Mouse (Mus musculus): ENCODE data around the gene Erp29. TPM values are rescaled to one million over a fixed set of nuclear protein-coding genes. Genes with fewer than 3 reads are reported as not detected.

Erp29 gene
- polyA plus RNA-seq, 1 experiment from 2014 or later, result 185 TPM

DNA sequence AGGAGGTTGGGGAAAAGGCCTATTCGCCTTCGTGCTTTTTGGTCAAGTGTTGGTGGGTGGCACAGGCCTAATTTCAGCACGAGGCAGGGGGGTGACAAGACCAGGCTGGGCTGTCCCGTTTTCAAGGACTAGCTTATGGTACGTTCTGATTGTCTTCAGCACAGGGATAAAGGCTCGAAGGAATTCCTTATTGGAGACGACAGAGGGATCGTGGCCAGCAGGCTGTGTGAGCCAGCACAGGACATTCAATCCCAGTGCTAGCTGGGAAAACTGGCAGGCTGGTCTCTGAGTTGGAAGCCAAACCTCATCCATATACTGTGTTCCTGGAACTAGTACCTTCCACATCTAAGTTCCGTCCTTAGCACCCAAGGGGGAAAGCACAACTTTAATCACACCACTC, 600 bp upstream of the Erp29 start:
- peak overlapping the region; percentile 98 for H3K9ac ChIP-seq (ENCODE audit: low read length)
- H3K4me3 ChIP-seq (replicated peaks; ENCODE audit: low read length), result peak overlapping the region; percentile 81
- no peaks in the 10 kb centered on the region for H3K27me3 ChIP-seq (ENCODE audit: control insufficient read depth, insufficient read depth, low read length)
- no peaks in the 10 kb centered on the region for H3K9me3 ChIP-seq (replicated peaks; ENCODE audit: control insufficient read depth, low read length)
- peak overlapping the region; percentile 97 for H3K27ac ChIP-seq (ENCODE audit: low read length)
- ATAC-seq (ENCODE audit: insufficient read depth, low FRiP score), result no peak
- WGBS, result 6% methylated on average over 9 of the region's 9 CpGs
- peaks cover 17% of the 10 kb centered on the region for H3K4me1 ChIP-seq (ENCODE audit: control insufficient read depth, insufficient read depth, low read length)
- H3K36me3 ChIP-seq (ENCODE audit: control insufficient read depth, insufficient read depth, low read length), result 0 out of 2 replicates have a peak, but pooled peaks cover 7% of the 10 kb centered on the region
- H3K4me2 ChIP-seq (ENCODE audit: low read depth, low read length), result peak overlapping the region; percentile 74

- Histone ChIP-seq H3K4me3 (replicated peaks; ENCODE audit: low read length) (peak within 1 kb of the TSS; percentile 81), H3K4me1 (ENCODE audit: control insufficient read depth, insufficient read depth, low read length) (peaks cover 17% of the 10 kb centered on the region), H3K27ac (ENCODE audit: low read length) (peak within 1 kb of the TSS; percentile 97), H3K27me3 (ENCODE audit: control insufficient read depth, insufficient read depth, low read length) (no peaks in the 10 kb centered on the region), H3K4me2 (ENCODE audit: low read depth, low read length) (peak within 1 kb of the TSS; percentile 94), H3K9ac (ENCODE audit: low read length) (peak within 1 kb of the TSS; percentile 98), H3K9me3 (replicated peaks; ENCODE audit: control insufficient read depth, low read length) (no peaks in the 10 kb centered on the region), H3K36me3 (ENCODE audit: control insufficient read depth, insufficient read depth, low read length) (0 out of 2 replicates have a peak, but pooled peaks cover 7% of the 10 kb centered on the region)
- ATAC-seq (ENCODE audit: insufficient read depth, low FRiP score), result no peak
- under 1% methylated on average over 17 of the region's 17 CpGs for WGBS
These were observed 671 bp downstream of the Erp29 start, which contains the start of gene Tmem116 for GRCm38 (mm10) chr5:121451644-121452025. Tmem116 (plus strand) TSS chr5:121451893.

- H3K4me1 ChIP-seq (ENCODE audit: control insufficient read depth, insufficient read depth, low read length), result peaks cover 17% of the 10 kb centered on the region
- H3K9me3 ChIP-seq (replicated peaks; ENCODE audit: control insufficient read depth, low read length), result no peaks in the 10 kb centered on the region
- H3K9ac ChIP-seq (ENCODE audit: low read length), result peak overlapping the region; percentile 87
- peak overlapping the region; percentile 94 for H3K4me2 ChIP-seq (ENCODE audit: low read depth, low read length)
- H3K4me3 ChIP-seq (replicated peaks; ENCODE audit: low read length), result peak overlapping the region; percentile 81
- 11% methylated on average over 8 of the region's 8 CpGs for WGBS
- peaks cover 7% of the 10 kb centered on the region; the same call in 1 of the 2 replicates for H3K36me3 ChIP-seq (ENCODE audit: control insufficient read depth, insufficient read depth, low read length)
- no peaks in the 10 kb centered on the region for H3K27me3 ChIP-seq (ENCODE audit: control insufficient read depth, insufficient read depth, low read length)
- ATAC-seq (ENCODE audit: insufficient read depth, low FRiP score), result no peak
- peak overlapping the region; percentile 96 for H3K27ac ChIP-seq (ENCODE audit: low read length)
These were observed 1.1 kb downstream of the Erp29 start for GRCm38 (mm10) chr5:121451203-121451602.

DNA sequence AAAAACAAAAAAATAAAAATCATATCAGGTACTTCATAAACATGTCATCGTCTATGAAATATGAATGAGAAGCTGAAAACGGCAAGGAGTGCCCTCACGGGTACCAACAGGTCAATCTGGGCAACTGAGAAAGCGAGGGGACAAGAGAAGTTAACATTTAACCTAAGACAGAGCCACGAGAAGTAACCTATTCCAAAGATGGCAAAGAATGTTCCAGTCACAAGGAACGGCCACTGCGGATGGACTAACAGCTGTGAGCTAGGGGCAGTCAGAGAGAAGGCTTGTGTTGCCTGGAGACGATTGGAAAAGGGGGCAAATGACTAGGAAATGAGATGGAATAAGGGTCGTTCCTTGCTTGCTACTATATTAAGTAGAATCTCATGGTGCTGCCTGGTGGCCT, 1.8 kb downstream of the Erp29 start:
- ATAC-seq (ENCODE audit: insufficient read depth, low FRiP score), result no peak
- Histone ChIP-seq H3K4me3 (replicated peaks; ENCODE audit: low read length) (no peak overlapping the region), H3K9me3 (replicated peaks; ENCODE audit: control insufficient read depth, low read length) (no peaks in the 10 kb centered on the region), H3K27me3 (ENCODE audit: control insufficient read depth, insufficient read depth, low read length) (no peaks in the 10 kb centered on the region), H3K9ac (ENCODE audit: low read length) (no peak overlapping the region), H3K36me3 (ENCODE audit: control insufficient read depth, insufficient read depth, low read length) (peaks cover 12% of the 10 kb centered on the region; the same call in 1 of the 2 replicates), H3K4me1 (ENCODE audit: control insufficient read depth, insufficient read depth, low read length) (peaks cover 17% of the 10 kb centered on the region), H3K4me2 (ENCODE audit: low read depth, low read length) (peak overlapping the region; percentile 94; the same call in 1 of the 2 replicates), H3K27ac (ENCODE audit: low read length) (no peak overlapping the region)
- 68% methylated on average over 9 of the region's 9 CpGs for WGBS

DNA sequence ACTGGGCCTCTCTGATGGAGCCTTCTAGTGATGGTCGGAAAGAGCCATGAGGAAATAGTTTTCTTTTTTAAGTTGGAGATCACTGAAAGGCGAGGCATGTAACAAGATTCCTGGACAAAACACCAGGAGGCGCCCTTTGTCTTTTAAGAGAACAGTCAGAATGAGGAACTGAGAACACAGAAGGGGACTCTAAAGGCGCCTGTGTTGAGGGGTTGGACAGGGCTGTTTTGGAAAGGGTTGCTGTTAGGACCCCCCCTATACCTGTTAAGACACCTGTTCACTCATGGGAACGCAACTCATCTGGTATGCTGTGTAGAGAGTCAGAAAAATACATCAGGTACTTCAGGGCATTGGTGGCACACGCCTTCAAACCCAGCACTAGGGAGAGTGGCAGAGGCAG, 2.3 kb downstream of the Erp29 start:
- H3K27me3 ChIP-seq (ENCODE audit: control insufficient read depth, insufficient read depth, low read length), result no peaks in the 10 kb centered on the region
- H3K36me3 ChIP-seq (ENCODE audit: control insufficient read depth, insufficient read depth, low read length), result peaks cover 16% of the 10 kb centered on the region; the same call in 1 of the 2 replicates
- H3K9me3 ChIP-seq (replicated peaks; ENCODE audit: control insufficient read depth, low read length), result no peaks in the 10 kb centered on the region
- peaks cover 17% of the 10 kb centered on the region for H3K4me1 ChIP-seq (ENCODE audit: control insufficient read depth, insufficient read depth, low read length)
- no peak for ATAC-seq (ENCODE audit: insufficient read depth, low FRiP score)
- no peak overlapping the region for H3K9ac ChIP-seq (ENCODE audit: low read length)
- 63% methylated on average over 6 of the region's 6 CpGs for WGBS
- H3K4me2 ChIP-seq (ENCODE audit: low read depth, low read length), result no peak overlapping the region
- no peak overlapping the region for H3K27ac ChIP-seq (ENCODE audit: low read length)
- no peak overlapping the region for H3K4me3 ChIP-seq (replicated peaks; ENCODE audit: low read length)

GRCm38 (mm10) chr5:121448450-121448849, 3.9 kb downstream of the Erp29 start:
- ATAC-seq (ENCODE audit: insufficient read depth, low FRiP score), result no peak
- Histone ChIP-seq H3K9me3 (replicated peaks; ENCODE audit: control insufficient read depth, low read length) (no peaks in the 10 kb centered on the region), H3K36me3 (ENCODE audit: control insufficient read depth, insufficient read depth, low read length) (peaks cover 32% of the 10 kb centered on the region), H3K9ac (ENCODE audit: low read length) (no peak overlapping the region), H3K4me3 (replicated peaks; ENCODE audit: low read length) (no peak overlapping the region), H3K27me3 (ENCODE audit: control insufficient read depth, insufficient read depth, low read length) (no peaks in the 10 kb centered on the region), H3K4me2 (ENCODE audit: low read depth, low read length) (no peak overlapping the region), H3K27ac (ENCODE audit: low read length) (no peak overlapping the region), H3K4me1 (ENCODE audit: control insufficient read depth, insufficient read depth, low read length) (peaks cover 6% of the 10 kb centered on the region)
- WGBS, result 89% methylated on average over 3 of the region's 3 CpGs

DNA sequence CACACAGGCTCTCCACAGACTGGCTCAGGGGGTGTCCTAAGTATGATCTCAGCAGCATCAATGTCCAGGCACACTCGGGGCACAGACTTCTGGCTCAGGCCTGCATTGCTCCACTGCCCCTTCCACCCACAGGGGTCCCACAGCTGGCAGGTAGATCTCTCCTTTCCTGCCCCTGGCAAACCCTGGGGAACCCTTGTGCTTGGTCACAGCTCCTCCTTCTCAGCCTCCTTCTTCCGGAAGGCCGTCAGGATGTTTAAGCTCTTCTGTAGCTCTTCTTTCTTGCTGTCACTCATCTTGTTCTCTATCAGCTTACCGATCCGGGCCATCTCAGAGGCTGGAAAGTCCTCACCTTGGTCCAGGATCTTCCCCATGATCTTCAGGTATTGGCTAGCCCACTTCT, 7.4 kb downstream of the Erp29 start:
- H3K4me2 ChIP-seq (ENCODE audit: low read depth, low read length), result no peak overlapping the region
- no peak overlapping the region for H3K27ac ChIP-seq (ENCODE audit: low read length)
- H3K4me3 ChIP-seq (replicated peaks; ENCODE audit: low read length), result no peak overlapping the region
- H3K27me3 ChIP-seq (ENCODE audit: control insufficient read depth, insufficient read depth, low read length), result no peaks in the 10 kb centered on the region
- no peak overlapping the region for H3K9ac ChIP-seq (ENCODE audit: low read length)
- H3K9me3 ChIP-seq (replicated peaks; ENCODE audit: control insufficient read depth, low read length), result no peaks in the 10 kb centered on the region
- ATAC-seq (ENCODE audit: insufficient read depth, low FRiP score), result no peak
- H3K4me1 ChIP-seq (ENCODE audit: control insufficient read depth, insufficient read depth, low read length), result no peaks in the 10 kb centered on the region
- 87% methylated on average over 5 of the region's 5 CpGs for WGBS
- H3K36me3 ChIP-seq (ENCODE audit: control insufficient read depth, insufficient read depth, low read length), result peaks cover 46% of the 10 kb centered on the region

DNA sequence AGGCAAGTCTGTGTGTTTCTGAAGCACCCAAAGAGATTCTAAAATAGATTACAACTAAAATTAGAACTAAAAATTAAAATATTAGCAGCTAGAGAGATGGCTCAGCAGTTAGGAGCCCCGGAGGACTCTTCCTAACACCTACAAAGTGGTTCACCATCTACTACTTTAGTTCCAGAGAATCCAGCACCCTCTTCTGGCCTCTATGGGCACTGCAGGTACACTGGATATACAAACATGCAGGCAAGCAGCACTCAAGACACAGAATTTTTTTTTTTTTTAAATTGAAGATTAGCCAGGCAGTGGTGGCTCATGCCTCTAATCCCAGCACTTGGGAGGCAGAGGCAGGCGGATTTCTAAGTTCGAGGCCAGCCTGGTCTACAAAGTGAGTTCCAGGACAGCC, 8.8 kb downstream of the Erp29 start:
- no peak overlapping the region for H3K4me3 ChIP-seq (replicated peaks; ENCODE audit: low read length)
- H3K9me3 ChIP-seq (replicated peaks; ENCODE audit: control insufficient read depth, low read length), result no peaks in the 10 kb centered on the region
- H3K4me1 ChIP-seq (ENCODE audit: control insufficient read depth, insufficient read depth, low read length), result no peaks in the 10 kb centered on the region
- WGBS, result 96% methylated on average over 3 of the region's 3 CpGs
- no peak overlapping the region for H3K27ac ChIP-seq (ENCODE audit: low read length)
- H3K4me2 ChIP-seq (ENCODE audit: low read depth, low read length), result no peak overlapping the region
- no peak overlapping the region for H3K9ac ChIP-seq (ENCODE audit: low read length)
- H3K27me3 ChIP-seq (ENCODE audit: control insufficient read depth, insufficient read depth, low read length), result no peaks in the 10 kb centered on the region
- H3K36me3 ChIP-seq (ENCODE audit: control insufficient read depth, insufficient read depth, low read length), result peaks cover 48% of the 10 kb centered on the region
- ATAC-seq (ENCODE audit: insufficient read depth, low FRiP score), result no peak

DNA sequence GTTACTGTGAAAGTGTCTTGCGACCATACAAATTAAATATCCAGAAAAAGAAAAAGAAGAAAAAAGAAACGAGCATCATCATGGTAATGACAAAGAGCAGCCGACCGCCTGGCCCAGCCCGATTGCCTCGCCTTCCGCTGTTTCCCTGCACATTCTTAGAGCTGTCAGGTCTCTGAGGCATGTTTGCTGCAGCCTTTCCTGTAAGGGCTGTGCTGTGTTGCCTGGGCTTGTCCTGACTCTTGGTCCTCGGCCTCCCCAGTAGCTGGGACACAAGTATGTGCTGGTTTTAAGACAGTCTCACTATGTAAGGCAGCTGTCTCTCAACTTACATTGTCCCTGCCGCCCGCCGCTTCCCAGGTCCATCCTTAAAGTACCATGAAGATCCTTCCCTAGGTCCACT, 13.6 kb downstream of the Erp29 start:
- Histone ChIP-seq H3K4me2 (ENCODE audit: low read depth, low read length) (no peak overlapping the region), H3K4me3 (replicated peaks; ENCODE audit: low read length) (no peak overlapping the region), H3K36me3 (ENCODE audit: control insufficient read depth, insufficient read depth, low read length) (peaks cover 23% of the 10 kb centered on the region), H3K27ac (ENCODE audit: low read length) (no peak overlapping the region), H3K27me3 (ENCODE audit: control insufficient read depth, insufficient read depth, low read length) (no peaks in the 10 kb centered on the region), H3K4me1 (ENCODE audit: control insufficient read depth, insufficient read depth, low read length) (no peaks in the 10 kb centered on the region), H3K9me3 (replicated peaks; ENCODE audit: control insufficient read depth, low read length) (no peaks in the 10 kb centered on the region), H3K9ac (ENCODE audit: low read length) (no peak overlapping the region)
- no peak for ATAC-seq (ENCODE audit: insufficient read depth, low FRiP score)
- 83% methylated on average over 11 of the region's 11 CpGs for WGBS

Measured in stomach, embryonic 16.5 days (tissue).